Mouse (Mus musculus) liver, embryonic 12.5 days (tissue): Measurements from ENCODE around the gene Wwox. TPM values are rescaled to one million over a fixed set of nuclear protein-coding genes. Genes with fewer than 3 reads are reported as not detected.

ENCODE experiments used
- ATAC-seq: fragments of 200-750 bp; cut with Nextera tagmentation; 2 replicates; pipeline ENCODE4 v1.8.0; 2017; ENCODE audit warnings: moderate number of reproducible peaks, mild to moderate bottlenecking, moderate library complexity
- H3K27ac ChIP-seq: fragments of 300-500 bp; sonication (generic); 2 replicates; pipeline ENCODE4 v1.5.1; 2016; ENCODE audit warnings: mild to moderate bottlenecking
- H3K27me3 ChIP-seq: fragments of 300-500 bp; sonication (generic); replicated peaks from 2 replicates; pipeline ENCODE4 v1.6.1; 2016; ENCODE audit warnings: mild to moderate bottlenecking, moderate library complexity
- H3K36me3 ChIP-seq: fragments of 300-500 bp; sonication (generic); 2 replicates; pipeline ENCODE4 v1.6.1; 2016; ENCODE audit warnings: mild to moderate bottlenecking, moderate library complexity
- H3K4me1 ChIP-seq: fragments of 300-500 bp; sonication (generic); 2 replicates; pipeline ENCODE4 v1.6.1; 2016
- H3K4me2 ChIP-seq: fragments of 300-500 bp; sonication (generic); 2 replicates; pipeline ENCODE4 v1.6.1; 2016; ENCODE audit warnings: mild to moderate bottlenecking, moderate library complexity
- H3K4me3 ChIP-seq: fragments of 300-500 bp; sonication (generic); 2 replicates; pipeline ENCODE4 v1.5.1; 2016; ENCODE audit warnings: mild to moderate bottlenecking, moderate library complexity
- H3K9ac ChIP-seq: fragments of 300-500 bp; sonication (generic); 2 replicates; pipeline ENCODE4 v1.6.1; 2016; ENCODE audit warnings: mild to moderate bottlenecking, moderate library complexity
- H3K9me3 ChIP-seq: fragments of 300-500 bp; sonication (generic); replicated peaks from 2 replicates; pipeline ENCODE4 v1.6.1; 2016; ENCODE audit warnings: mild to moderate bottlenecking, moderate library complexity
- WGBS: fragments of 180-500 bp; shearing (Covaris S2); methylation state at CpG from one replicate; pipeline ENCODE4 v1.1.7; 2016; ENCODE audit not compliant: insufficient replicate concordance; 5-methylcytosine and 5-hydroxymethylcytosine counted together
- polyA plus RNA-seq: library from polyadenylated mRNA; unstranded; fragments of >200 nt; fragmentation: Nextera tagmentation; extraction: Ambion mirVana; gene quantifications from 2 replicates; pipeline ENCODE4 v1.2.1, GENCODE M21; 2016

Wwox gene
- polyA plus RNA-seq, 1 experiment from 2014 or later = 5.2 TPM

GRCm38 (mm10) chr8:114615413-114615812, 176.0 kb downstream of the Wwox start:
- Histone ChIP-seq H3K27ac (no peak overlapping the region), H3K4me2 (no peak overlapping the region), H3K9me3 (no peaks in the 10 kb centered on the region), H3K4me1 (0 out of 2 replicates have a peak, but pooled peaks cover 4% of the 10 kb centered on the region), H3K4me3 (no peak overlapping the region), H3K27me3 (no peaks in the 10 kb centered on the region), H3K9ac (no peak overlapping the region), H3K36me3 (no peaks in the 10 kb centered on the region)
- no peak for ATAC-seq
- 75% methylated on average over 4 of the region's 4 CpGs for WGBS

- H3K36me3 ChIP-seq = no peaks in the 10 kb centered on the region
- 0 out of 2 replicates have a peak, but pooled peaks cover 4% of the 10 kb centered on the region for H3K4me1 ChIP-seq
- H3K4me2 ChIP-seq = no peak overlapping the region
- H3K4me3 ChIP-seq = no peak overlapping the region
- no peak overlapping the region for H3K9ac ChIP-seq
- no peaks in the 10 kb centered on the region for H3K9me3 ChIP-seq
- ATAC-seq = no peak
- WGBS = 72% methylated on average over 6 of the region's 6 CpGs
- H3K27ac ChIP-seq = no peak overlapping the region
- no peaks in the 10 kb centered on the region for H3K27me3 ChIP-seq
Observed at GRCm38 (mm10) chr8:114615908-114616307, 176.5 kb downstream of the Wwox start.

- ATAC-seq = no peak
- 63% methylated on average over 9 of the region's 9 CpGs for WGBS
Observed at GRCm38 (mm10) chr8:114618908-114619508, 179.6 kb downstream of the Wwox start.

GRCm38 (mm10) chr8:114625402-114625801, 185.9 kb downstream of the Wwox start:
- Histone ChIP-seq H3K4me1 (no peaks in the 10 kb centered on the region), H3K27ac (no peak overlapping the region), H3K27me3 (no peaks in the 10 kb centered on the region), H3K9me3 (no peaks in the 10 kb centered on the region), H3K36me3 (no peaks in the 10 kb centered on the region), H3K4me3 (no peak overlapping the region), H3K9ac (no peak overlapping the region), H3K4me2 (no peak overlapping the region)
- ATAC-seq = no peak
- 74% methylated on average over 6 of the region's 6 CpGs for WGBS

More at GRCm38 (mm10) chr8:114618908-114619508, 179.6 kb downstream of the Wwox start:
- no peak overlapping the region for H3K9ac ChIP-seq
- no peak overlapping the region for H3K4me3 ChIP-seq
- no peaks in the 10 kb centered on the region for H3K36me3 ChIP-seq
- no peak overlapping the region for H3K4me2 ChIP-seq
- no peaks in the 10 kb centered on the region for H3K4me1 ChIP-seq
- no peaks in the 10 kb centered on the region for H3K27me3 ChIP-seq
- H3K9me3 ChIP-seq = no peaks in the 10 kb centered on the region
- H3K27ac ChIP-seq = no peak overlapping the region

- H3K4me3 ChIP-seq = no peak overlapping the region
- no peaks in the 10 kb centered on the region for H3K4me1 ChIP-seq
- no peak for ATAC-seq
- 74% methylated on average over 9 of the region's 9 CpGs for WGBS
- H3K36me3 ChIP-seq = no peaks in the 10 kb centered on the region
- H3K27ac ChIP-seq = no peak overlapping the region
- H3K4me2 ChIP-seq = no peak overlapping the region
- no peaks in the 10 kb centered on the region for H3K9me3 ChIP-seq
- H3K27me3 ChIP-seq = no peaks in the 10 kb centered on the region
- H3K9ac ChIP-seq = no peak overlapping the region
Observed at GRCm38 (mm10) chr8:114626897-114627296, 187.4 kb downstream of the Wwox start.

- Histone ChIP-seq H3K4me1 (0 out of 2 replicates have a peak, but pooled peaks cover 3% of the 10 kb centered on the region), H3K4me2 (no peak overlapping the region), H3K9me3 (no peaks in the 10 kb centered on the region), H3K27ac (no peak overlapping the region), H3K27me3 (no peaks in the 10 kb centered on the region), H3K4me3 (no peak overlapping the region), H3K9ac (no peak overlapping the region), H3K36me3 (no peaks in the 10 kb centered on the region)
- no peak for ATAC-seq
- 47% methylated on average over 7 of the region's 7 CpGs for WGBS
Observed at GRCm38 (mm10) chr8:114629719-114630118, 190.3 kb downstream of the Wwox start.

- H3K36me3 ChIP-seq = no peaks in the 10 kb centered on the region
- no peak overlapping the region for H3K4me3 ChIP-seq
- H3K4me1 ChIP-seq = 0 out of 2 replicates have a peak, but pooled peaks cover 4% of the 10 kb centered on the region
- WGBS = 61% methylated on average over 6 of the region's 6 CpGs
- H3K27ac ChIP-seq = no peak overlapping the region
- no peaks in the 10 kb centered on the region for H3K9me3 ChIP-seq
- H3K4me2 ChIP-seq = no peak overlapping the region
- no peaks in the 10 kb centered on the region for H3K27me3 ChIP-seq
- ATAC-seq = no peak
- no peak overlapping the region for H3K9ac ChIP-seq
Observed at GRCm38 (mm10) chr8:114631087-114631486, 191.6 kb downstream of the Wwox start.

- Histone ChIP-seq H3K4me3 (no peak overlapping the region), H3K27me3 (no peaks in the 10 kb centered on the region), H3K9ac (no peak overlapping the region), H3K36me3 (no peaks in the 10 kb centered on the region), H3K27ac (no peak overlapping the region), H3K4me2 (no peak overlapping the region), H3K9me3 (no peaks in the 10 kb centered on the region), H3K4me1 (0 out of 2 replicates have a peak, but pooled peaks cover 4% of the 10 kb centered on the region)
- no peak for ATAC-seq
- WGBS = 63% methylated on average over 2 of the region's 2 CpGs
Observed at GRCm38 (mm10) chr8:114634151-114634550, 194.7 kb downstream of the Wwox start.

GRCm38 (mm10) chr8:114634669-114635410, 195.4 kb downstream of the Wwox start:
- Histone ChIP-seq H3K9ac (no peak overlapping the region), H3K27me3 (no peaks in the 10 kb centered on the region), H3K9me3 (no peaks in the 10 kb centered on the region), H3K4me1 (0 out of 2 replicates have a peak, but pooled peaks cover 4% of the 10 kb centered on the region), H3K4me2 (no peak overlapping the region), H3K4me3 (no peak overlapping the region), H3K27ac (no peak overlapping the region), H3K36me3 (no peaks in the 10 kb centered on the region)
- WGBS = 53% methylated on average over 9 of the region's 9 CpGs
- ATAC-seq = no peak

- H3K4me1 ChIP-seq = 0 out of 2 replicates have a peak, but pooled peaks cover 4% of the 10 kb centered on the region
- WGBS = 50% methylated on average over 5 of the region's 5 CpGs
- H3K4me3 ChIP-seq = no peak overlapping the region
Observed at GRCm38 (mm10) chr8:114636376-114636775, 196.9 kb downstream of the Wwox start.

GRCm38 (mm10) chr8:114641809-114642208, 202.4 kb downstream of the Wwox start:
- H3K4me3 ChIP-seq = no peak overlapping the region
- WGBS = 74% methylated on average over 9 of the region's 9 CpGs
- no peaks in the 10 kb centered on the region for H3K27me3 ChIP-seq
- no peaks in the 10 kb centered on the region for H3K9me3 ChIP-seq
- no peak for ATAC-seq
- no peak overlapping the region for H3K27ac ChIP-seq
- H3K4me2 ChIP-seq = no peak overlapping the region
- H3K9ac ChIP-seq = no peak overlapping the region
- H3K4me1 ChIP-seq = no peaks in the 10 kb centered on the region
- H3K36me3 ChIP-seq = no peaks in the 10 kb centered on the region

More at GRCm38 (mm10) chr8:114636376-114636775, 196.9 kb downstream of the Wwox start:
- Histone ChIP-seq H3K9ac (no peak overlapping the region), H3K27me3 (no peaks in the 10 kb centered on the region), H3K27ac (no peak overlapping the region), H3K36me3 (no peaks in the 10 kb centered on the region), H3K9me3 (no peaks in the 10 kb centered on the region), H3K4me2 (no peak overlapping the region)
- no peak for ATAC-seq

GRCm38 (mm10) chr8:114650789-114651188, 211.3 kb downstream of the Wwox start:
- WGBS = 85% methylated on average over 14 of the region's 14 CpGs
- no peaks in the 10 kb centered on the region for H3K27me3 ChIP-seq
- no peak for ATAC-seq
- no peaks in the 10 kb centered on the region for H3K4me1 ChIP-seq
- H3K27ac ChIP-seq = no peak overlapping the region
- no peak overlapping the region for H3K4me3 ChIP-seq
- H3K9me3 ChIP-seq = no peaks in the 10 kb centered on the region
- H3K36me3 ChIP-seq = no peaks in the 10 kb centered on the region
- H3K4me2 ChIP-seq = no peak overlapping the region
- H3K9ac ChIP-seq = no peak overlapping the region
